Mouse (Mus musculus) gastrocnemius, postnatal 4 days (tissue): ENCODE measurements around the gene Arhgef28. TPM values are rescaled to one million over a fixed set of nuclear protein-coding genes. Genes with fewer than 3 reads are reported as not detected.

Experiments used
- DNase-seq, 2 experiments: peaks; one replicate each; pipeline ENCODE4 v3.0.0; 2021 to 2022; ENCODE audit warnings: low spot score in 2 of 2, mixed read lengths in 2 of 2
- total RNA-seq, 2 experiments: library from RNA; stranded (reverse); gene quantifications; 2 replicates each; pipeline ENCODE4 v1.2.3; 2021

The Arhgef28 gene
- total RNA-seq, 2 experiments from 2014 or later: 4.8 to 5.9 TPM

- no peak for DNase-seq
Observed at GRCm38 (mm10) chr13:97853356-97853968, 352.8 kb downstream of the Arhgef28 start.

Other genes with a start within 250 kb of the Arhgef28 start
- gene Utp15, start 56.6 kb upstream of the Arhgef28 start, total RNA-seq: 1 to 10 TPM; 8.4 to 9.9 TPM
- 10 to 100 TPM; 22.0 to 24.8 TPM for gene Ankra2, start 56.6 kb upstream of the Arhgef28 start, total RNA-seq
- not detected for gene Gm21976, start 73.4 kb upstream of the Arhgef28 start, total RNA-seq
- gene Btf3, start 110.6 kb upstream of the Arhgef28 start, total RNA-seq: 100 to 1,000 TPM; 364 to 369 TPM
- gene Foxd1, start 147.8 kb upstream of the Arhgef28 start, total RNA-seq: under 1 TPM; 0.44 to 0.60 TPM